Mouse (Mus musculus): Measurements from ENCODE around the gene Tcap.

Tcap gene

DNA sequence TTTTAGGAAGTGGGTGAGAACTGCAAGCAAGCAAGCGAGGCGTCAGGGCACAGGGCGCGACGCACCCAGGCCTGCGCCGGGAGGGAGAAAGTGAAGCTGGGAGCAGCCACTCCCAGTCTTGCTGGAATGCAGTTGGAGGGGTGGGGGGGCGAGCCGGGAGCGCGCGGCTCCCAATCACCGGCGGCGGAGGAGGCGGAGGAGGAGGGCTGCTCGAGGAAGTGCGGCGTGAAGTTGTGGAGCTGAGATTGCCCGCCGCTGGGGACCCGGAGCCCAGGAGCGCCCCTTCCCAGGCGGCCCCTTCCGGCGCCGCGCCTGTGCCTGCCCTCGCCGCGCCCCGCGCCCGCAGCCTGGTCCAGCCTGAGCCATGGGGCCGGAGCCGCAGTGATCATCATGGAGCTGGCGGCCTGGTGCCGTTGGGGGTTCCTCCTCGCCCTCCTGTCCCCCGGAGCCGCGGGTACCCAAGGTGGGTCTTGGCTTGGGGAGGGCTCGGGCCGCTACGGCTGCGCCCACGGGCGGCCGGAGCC is 28.7 kb downstream of the Tcap start, which contains the start of gene Erbb2:
TSS of gene Erbb2 (plus strand) at position 198 of the 524 bp plus-strand sequence.
- DNase-seq (ENCODE audit: low read depth, low spot score) = no peak

- DNase-seq (ENCODE audit: low read depth, low spot score) = no peak
These were observed 29.2 kb downstream of the Tcap start for GRCm38 (mm10) chr11:98412797-98413301.

DNA sequence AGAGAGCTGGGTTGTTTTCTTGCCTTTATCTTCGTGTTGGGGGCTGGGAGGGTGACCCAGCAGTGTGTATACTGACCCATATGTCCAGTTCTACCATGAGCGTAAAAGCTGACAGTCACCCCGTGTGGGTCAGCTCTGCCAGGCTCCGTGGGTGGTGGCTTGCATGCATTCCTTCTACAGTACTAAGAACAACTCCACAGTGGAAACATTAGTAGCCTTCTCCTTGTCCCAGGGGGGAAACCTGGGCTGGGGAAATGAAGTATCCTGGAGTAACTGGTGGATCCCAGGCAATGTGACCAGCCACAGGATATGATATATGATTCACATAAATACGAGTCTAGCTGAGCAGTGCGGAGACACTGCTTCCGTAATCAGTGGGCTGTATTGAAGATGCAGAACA is 30.1 kb downstream of the Tcap start:
- DNase-seq (ENCODE audit: low read depth, low spot score) = no peak

GRCm38 (mm10) chr11:98414162-98414561 is 30.6 kb downstream of the Tcap start:
- DNase-seq (ENCODE audit: low read depth, low spot score) = no peak

DNA sequence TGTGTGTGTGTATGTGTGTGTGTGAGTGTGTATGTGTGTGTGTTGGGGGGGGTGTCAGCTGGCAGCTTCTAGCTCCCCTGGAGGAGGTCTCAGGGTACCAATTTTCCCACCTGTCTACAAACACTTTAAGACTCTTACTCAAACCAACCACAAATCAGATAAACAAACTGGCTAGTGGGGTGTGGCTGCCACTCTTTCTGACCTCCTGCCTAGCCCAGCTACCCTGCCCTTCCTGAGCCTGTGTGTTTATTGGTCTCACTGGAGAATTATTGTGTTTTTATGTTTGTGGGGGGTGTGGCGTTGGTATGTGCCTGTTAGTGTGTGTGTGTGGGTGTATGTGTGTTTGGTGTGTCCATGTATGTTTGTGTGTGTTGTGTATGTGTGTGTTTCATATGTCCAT is 33.5 kb downstream of the Tcap start:
- DNase-seq (ENCODE audit: low read depth, low spot score) = no peak

DNA sequence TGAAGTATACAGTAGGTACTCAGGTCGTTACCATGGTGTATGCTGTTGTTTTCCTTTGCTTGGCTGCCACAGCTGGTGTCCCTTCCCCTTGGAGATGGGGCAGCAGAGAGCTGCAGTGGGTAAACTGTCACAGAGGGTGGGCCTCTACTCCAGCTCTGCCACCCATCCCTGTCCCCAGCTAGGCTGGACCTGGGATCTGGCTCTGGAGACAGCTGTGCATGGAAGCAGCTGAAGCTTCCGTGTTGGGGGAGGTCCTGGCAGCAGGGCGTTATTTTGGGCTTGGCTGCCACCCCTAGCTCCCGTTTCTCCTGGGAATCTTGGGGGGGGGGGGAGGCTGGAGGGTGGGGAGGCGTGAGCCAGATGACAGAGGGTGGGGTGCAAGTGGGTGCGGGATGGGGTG is 34.7 kb downstream of the Tcap start:
- DNase-seq (ENCODE audit: low read depth, low spot score) = no peak

DNA sequence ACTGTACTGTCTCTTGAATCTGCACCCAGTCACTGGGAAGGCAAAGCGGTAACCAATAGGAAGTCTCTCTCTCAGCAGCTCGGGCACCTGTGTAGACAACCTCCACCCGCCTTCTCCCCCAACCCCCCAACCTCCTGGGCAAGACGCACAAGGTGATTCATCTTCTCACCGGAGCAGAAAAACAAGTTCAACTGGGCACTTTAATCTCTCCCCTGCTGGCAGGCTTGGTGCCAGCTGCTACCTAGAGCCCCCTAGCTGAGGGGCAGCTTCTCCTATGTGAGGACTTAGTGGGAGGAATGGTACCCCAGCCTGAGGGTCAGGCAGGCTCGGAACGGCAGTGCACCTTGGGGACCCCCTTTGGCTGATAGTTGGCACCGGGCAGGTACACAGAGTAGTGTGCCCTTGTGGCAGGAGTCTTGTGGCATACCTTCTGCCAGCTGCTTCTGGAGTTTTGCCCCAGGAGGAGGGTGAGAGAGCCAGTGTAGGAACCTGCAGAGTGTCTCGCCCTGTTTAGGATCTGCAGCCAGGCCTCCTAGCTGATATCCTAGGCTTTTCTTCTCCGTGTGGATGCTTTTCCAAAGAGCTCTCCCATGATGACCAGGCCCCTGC is 35.4 kb downstream of the Tcap start:
- DNase-seq (ENCODE audit: low read depth, low spot score) = no peak

- no peak for DNase-seq (ENCODE audit: low read depth, low spot score)
These were observed 43.0 kb downstream of the Tcap start for GRCm38 (mm10) chr11:98426592-98426991.

DNA sequence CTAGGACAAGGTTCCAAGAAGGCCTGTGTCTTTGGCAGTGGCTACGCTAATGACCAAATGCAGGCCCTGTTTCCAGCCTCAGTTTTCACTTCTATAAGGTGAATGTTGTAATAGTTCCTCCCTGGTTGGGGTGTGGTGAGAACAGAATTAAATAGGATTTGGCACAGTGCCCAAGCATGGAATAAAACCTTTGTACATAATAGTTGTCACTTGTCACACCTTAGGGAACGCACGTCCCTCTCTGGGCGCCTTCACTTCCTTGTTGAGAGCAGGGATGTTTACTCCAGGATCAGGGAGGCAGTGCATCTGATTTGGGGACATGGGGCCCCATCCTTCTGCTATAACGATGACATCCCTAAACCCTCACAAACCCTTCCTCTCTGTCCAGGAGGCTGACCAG is 44.8 kb downstream of the Tcap start:
- DNase-seq (ENCODE audit: low read depth, low spot score) = no peak

GRCm38 (mm10) chr11:98431743-98432502 is 48.3 kb downstream of the Tcap start:
- DNase-seq (ENCODE audit: low read depth, low spot score) = no peak

Measured in retina, adult 2 months (tissue).